Mouse (Mus musculus) MEL (cell line): ENCODE measurements around the gene Chrnb4.

Experiments
- CHD1 ChIP-seq: IDR thresholded peaks from 2 replicates; pipeline ENCODE4 v1.6.1; 2012; ENCODE audit warnings: low read depth, mild to moderate bottlenecking, inconsistent platforms, low read length, improper control_type of control experiment
- CHD2 ChIP-seq: IDR thresholded peaks from 2 replicates; pipeline ENCODE4 v1.6.1; 2011; ENCODE audit warnings: low read length, improper control_type of control experiment
- CTCF ChIP-seq, 3 experiments: IDR thresholded peaks in 2 of 3; conservative IDR thresholded peaks in 1 of 3; 2 replicates each; pipeline ENCODE4 v1.5.1; 2011 to 2012; ENCODE audit warnings: low read length in 3 of 3, low read depth in 2 of 3, mild to moderate bottlenecking in 2 of 3, improper control_type of control experiment in 1 of 3, inconsistent platforms in 1 of 3, mixed read lengths in 1 of 3, moderate library complexity in 1 of 3; ENCODE audit not compliant: control insufficient read depth in 1 of 3, insufficient read depth in 1 of 3, poor library complexity in 1 of 3, severe bottlenecking in 1 of 3
- E2F4 ChIP-seq: IDR thresholded peaks from 2 replicates; pipeline ENCODE4 v1.6.1; 2011; ENCODE audit warnings: low read depth, low read length, improper control_type of control experiment, borderline replicate concordance
- EP300 ChIP-seq, 2 experiments: IDR thresholded peaks; 2 replicates each; pipeline ENCODE4 v1.6.1; 2011; ENCODE audit warnings: improper control_type of control experiment in 2 of 2, low read length in 2 of 2, low read depth in 1 of 2, mild to moderate bottlenecking in 1 of 2
- HCFC1 ChIP-seq: IDR thresholded peaks from 2 replicates; pipeline ENCODE4 v1.6.1; 2012; ENCODE audit warnings: low read depth, mild to moderate bottlenecking, inconsistent platforms, low read length, improper control_type of control experiment, moderate library complexity
- MYC ChIP-seq: IDR thresholded peaks from 2 replicates; pipeline ENCODE4 v1.6.1; 2011; ENCODE audit warnings: low read depth, mild to moderate bottlenecking, low read length, improper control_type of control experiment, moderate library complexity
- POLR2A ChIP-seq, 2 experiments: IDR thresholded peaks; 2 replicates each; pipeline ENCODE4 v1.6.1; 2011 to 2012; ENCODE audit warnings: low read length in 2 of 2, mild to moderate bottlenecking in 2 of 2, control low read depth in 1 of 2, improper control_type of control experiment in 1 of 2, low read depth in 1 of 2, moderate library complexity in 1 of 2; ENCODE audit not compliant: control insufficient read depth in 1 of 2, insufficient read depth in 1 of 2, poor library complexity in 1 of 2
- TAL1 ChIP-seq: IDR thresholded peaks from 2 replicates; pipeline ENCODE4 v1.6.1; 2012; ENCODE audit warnings: mild to moderate bottlenecking, inconsistent platforms, low read length, moderate library complexity, mixed read lengths
- USF2 ChIP-seq, 2 experiments: IDR thresholded peaks; 2 replicates each; pipeline ENCODE4 v1.6.1; 2011 to 2012; ENCODE audit warnings: improper control_type of control experiment in 2 of 2, low read length in 2 of 2, borderline replicate concordance in 1 of 2, inconsistent platforms in 1 of 2, low read depth in 1 of 2, mild to moderate bottlenecking in 1 of 2; ENCODE audit not compliant: insufficient read depth in 1 of 2
- ZC3H11A ChIP-seq: IDR thresholded peaks from 2 replicates; pipeline ENCODE4 v1.6.1; 2012; ENCODE audit warnings: low read depth, mild to moderate bottlenecking, inconsistent platforms, low read length, improper control_type of control experiment
- ZKSCAN1 ChIP-seq: IDR thresholded peaks from 2 replicates; pipeline ENCODE4 v1.6.1; 2012; ENCODE audit warnings: low read depth, mild to moderate bottlenecking, inconsistent platforms, low read length, improper control_type of control experiment, moderate library complexity
- ZMIZ1 ChIP-seq: IDR thresholded peaks from 2 replicates; pipeline ENCODE4 v1.6.1; 2012; ENCODE audit warnings: low read depth, mild to moderate bottlenecking, inconsistent platforms, low read length, improper control_type of control experiment, moderate library complexity

GRCm38 (mm10) chr9:55038948-55039347 lies 9.6 kb downstream of the Chrnb4 start:
- TF ChIP-seq CHD2 (no peak), CHD1 (no peak), USF2 (IDR thresholded peaks at IDR 0.05; ENCODE audit: borderline replicate concordance in 1 of 2, insufficient read depth in 1 of 2, low read depth in 1 of 2, low read length in 2 of 2) (no peak), ZMIZ1 (no peak), POLR2A (IDR thresholded peaks at IDR 0.05; ENCODE audit: control insufficient read depth in 1 of 2, insufficient read depth in 1 of 2, low read depth in 1 of 2, low read length in 2 of 2, poor library complexity in 1 of 2) (no peak), CTCF (IDR thresholded peaks at IDR 0.05 in 2 of 3, conservative IDR thresholded peaks at IDR 0.05 in 1 of 3; ENCODE audit: control insufficient read depth in 1 of 3, insufficient read depth in 1 of 3, low read depth in 2 of 3, low read length in 3 of 3, poor library complexity in 1 of 3, severe bottlenecking in 1 of 3) (no peak), ZC3H11A (no peak), TAL1 (no peak), ZKSCAN1 (no peak), EP300 (IDR thresholded peaks at IDR 0.05; ENCODE audit: low read depth in 1 of 2, low read length in 2 of 2) (no peak), HCFC1 (no peak), MYC (no peak), E2F4 (no peak)
